Mouse (Mus musculus) neural tube, embryonic 14.5 days (tissue): ENCODE data around the gene Ralb. TPM values are rescaled to one million over a fixed set of nuclear protein-coding genes. Genes with fewer than 3 reads are reported as not detected.
A peak's percentile ranks its signal among the peaks of the same experiment; 100 is the strongest.

Experiments
- ATAC-seq: fragments of 200-750 bp; cut with Nextera tagmentation; 2 replicates; pipeline ENCODE4 v1.8.0; 2017; ENCODE audit warnings: low read depth, mild to moderate bottlenecking, moderate TSS enrichment, moderate library complexity
- H3K27ac ChIP-seq: fragments of 300-500 bp; sonication (generic); 2 replicates; pipeline ENCODE4 v1.5.1; 2014; ENCODE audit warnings: low read depth, mild to moderate bottlenecking, control low read depth, low read length, moderate library complexity, mixed read lengths
- H3K27me3 ChIP-seq: fragments of 300-500 bp; sonication (generic); 2 replicates; pipeline ENCODE4 v1.6.1; 2014; ENCODE audit warnings: low read length; ENCODE audit not compliant: control insufficient read depth, insufficient read depth
- H3K36me3 ChIP-seq: fragments of 300-500 bp; sonication (generic); 2 replicates; pipeline ENCODE4 v1.6.1; 2014; ENCODE audit warnings: low read length, mixed read lengths; ENCODE audit not compliant: control insufficient read depth, insufficient read depth
- H3K4me1 ChIP-seq: fragments of 300-500 bp; sonication (generic); 2 replicates; pipeline ENCODE4 v1.6.1; 2014; ENCODE audit warnings: low read length; ENCODE audit not compliant: control insufficient read depth, insufficient read depth
- H3K4me2 ChIP-seq: fragments of 300-500 bp; sonication (generic); 2 replicates; pipeline ENCODE4 v1.6.1; 2014; ENCODE audit warnings: mild to moderate bottlenecking, low read depth, low read length, control low read depth
- H3K4me3 ChIP-seq: fragments of 300-500 bp; sonication (generic); 2 replicates; pipeline ENCODE4 v1.5.1; 2014; ENCODE audit warnings: low read depth, low read length, control low read depth, mixed read lengths
- H3K9ac ChIP-seq: fragments of 300-500 bp; sonication (generic); replicated peaks from 2 replicates; pipeline ENCODE4 v1.6.1; 2014; ENCODE audit warnings: low read depth, mild to moderate bottlenecking, control low read depth, low read length, mixed read lengths
- H3K9me3 ChIP-seq: fragments of 300-500 bp; sonication (generic); 2 replicates; pipeline ENCODE4 v1.6.1; 2016; ENCODE audit warnings: low read length; ENCODE audit not compliant: control insufficient read depth
- WGBS: fragments of 180-500 bp; shearing (Covaris S2); extraction: QIAGEN DNeasy Blood & Tissue Kit; methylation state at CpG from one replicate; pipeline ENCODE4 v1.1.7; 2014; 5-methylcytosine and 5-hydroxymethylcytosine counted together
- polyA plus RNA-seq: library from polyadenylated mRNA; unstranded; fragments of >200 nt; fragmentation: Nextera tagmentation; extraction: Ambion mirVana; gene quantifications from 2 replicates; pipeline ENCODE4 v1.2.1, GENCODE M21; 2014

Gene Ralb
- polyA plus RNA-seq, 1 experiment from 2014 or later, result 35.8 TPM

DNA sequence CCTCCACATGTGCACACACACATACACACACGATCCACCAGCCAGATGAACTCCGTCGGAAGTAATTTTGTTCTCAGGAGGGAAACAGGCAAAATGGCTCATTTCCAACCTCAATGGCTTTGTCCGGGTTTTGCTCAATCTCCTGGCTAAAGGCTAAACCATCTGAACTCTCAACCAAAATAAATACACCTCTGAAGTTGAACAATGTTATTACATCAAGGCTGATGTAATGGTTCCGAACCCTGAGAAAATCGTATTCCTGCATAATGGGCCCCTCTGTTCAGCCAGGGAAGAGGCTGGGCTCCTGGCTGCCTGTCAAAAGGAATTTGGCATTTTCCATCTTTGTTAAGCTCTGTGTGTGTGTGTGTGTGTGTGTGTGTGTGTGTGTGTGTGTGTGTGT, 67.2 kb downstream of the Ralb start:
- 72% methylated on average over 6 of the region's 6 CpGs for WGBS
- Histone ChIP-seq H3K27ac (no peak overlapping the region), H3K4me2 (no peak overlapping the region), H3K9ac (no peak overlapping the region), H3K4me1 (no peaks in the 10 kb centered on the region), H3K27me3 (no peaks in the 10 kb centered on the region), H3K9me3 (no peaks in the 10 kb centered on the region), H3K36me3 (no peaks in the 10 kb centered on the region), H3K4me3 (no peak overlapping the region)
- no peak for ATAC-seq

DNA sequence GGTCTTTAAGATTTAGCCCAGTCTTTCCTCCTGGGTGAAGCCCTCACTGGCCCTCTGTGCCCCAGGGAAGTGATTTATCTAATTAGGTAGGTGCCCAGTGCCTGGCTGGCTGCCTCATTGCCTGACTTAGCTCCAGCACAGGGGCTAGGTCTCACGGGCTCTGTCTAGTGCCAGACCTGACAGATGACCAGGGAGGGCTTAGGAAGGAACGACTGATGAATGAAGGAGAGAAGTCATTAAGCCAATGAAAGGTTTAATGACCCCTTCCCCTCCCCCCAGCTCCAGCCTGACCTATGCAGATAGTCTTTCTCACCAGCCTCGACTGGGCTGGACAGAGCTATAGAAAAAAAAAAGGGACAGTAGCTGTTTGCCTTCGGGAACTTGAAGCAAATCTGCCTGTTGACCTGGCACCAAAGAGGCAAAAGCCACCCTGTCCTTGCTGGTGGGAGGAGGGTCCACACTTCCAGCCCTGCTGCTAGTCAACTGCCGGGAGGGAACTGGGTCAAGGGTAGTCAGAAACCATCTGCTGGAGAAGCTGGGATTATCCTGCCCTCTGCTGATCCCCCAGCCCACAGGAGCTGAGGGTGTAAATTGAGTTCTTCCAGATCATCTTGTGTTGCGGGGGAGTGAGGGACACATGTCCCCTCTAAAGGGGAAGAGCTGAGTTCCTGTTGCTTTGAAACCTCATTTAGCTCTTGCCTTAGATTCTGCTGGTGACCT, 80.3 kb downstream of the Ralb start:
- H3K4me3 ChIP-seq, result no peak overlapping the region
- no peak for ATAC-seq
- H3K9ac ChIP-seq, result no peak overlapping the region
- no peaks in the 10 kb centered on the region for H3K9me3 ChIP-seq
- H3K4me1 ChIP-seq, result peaks cover 17% of the 10 kb centered on the region
- no peak overlapping the region for H3K4me2 ChIP-seq
- peaks cover 26% of the 10 kb centered on the region for H3K27me3 ChIP-seq
- no peaks in the 10 kb centered on the region for H3K36me3 ChIP-seq
- 18% methylated on average over 6 of the region's 6 CpGs for WGBS
- H3K27ac ChIP-seq, result no peak overlapping the region

DNA sequence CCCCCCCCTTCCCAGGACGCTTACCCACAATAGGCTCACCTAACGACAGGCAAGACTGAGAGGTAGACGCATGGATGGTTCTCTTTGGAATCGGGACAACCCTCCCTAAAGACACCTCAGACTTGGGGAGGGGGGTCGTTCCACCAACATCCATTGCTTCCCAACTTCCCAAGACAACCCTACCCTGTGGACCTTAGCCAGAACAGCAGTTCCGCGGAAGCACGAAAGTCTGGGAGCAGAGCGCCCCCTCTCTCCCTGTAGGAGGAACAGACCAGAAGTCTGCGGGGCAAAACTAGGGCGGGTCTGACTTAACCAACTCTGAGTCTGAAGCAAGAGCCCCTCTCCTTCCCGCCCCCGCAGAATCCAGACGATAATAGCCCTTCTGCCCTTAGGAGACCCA, 81.1 kb downstream of the Ralb start:
- H3K9me3 ChIP-seq, result no peaks in the 10 kb centered on the region
- no peak for ATAC-seq
- H3K4me2 ChIP-seq, result no peak overlapping the region
- H3K36me3 ChIP-seq, result no peaks in the 10 kb centered on the region
- peaks cover 17% of the 10 kb centered on the region for H3K4me1 ChIP-seq
- no peak overlapping the region for H3K27ac ChIP-seq
- peaks cover 30% of the 10 kb centered on the region for H3K27me3 ChIP-seq
- H3K9ac ChIP-seq, result no peak overlapping the region
- 5% methylated on average over 14 of the region's 14 CpGs for WGBS
- H3K4me3 ChIP-seq, result no peak overlapping the region

DNA sequence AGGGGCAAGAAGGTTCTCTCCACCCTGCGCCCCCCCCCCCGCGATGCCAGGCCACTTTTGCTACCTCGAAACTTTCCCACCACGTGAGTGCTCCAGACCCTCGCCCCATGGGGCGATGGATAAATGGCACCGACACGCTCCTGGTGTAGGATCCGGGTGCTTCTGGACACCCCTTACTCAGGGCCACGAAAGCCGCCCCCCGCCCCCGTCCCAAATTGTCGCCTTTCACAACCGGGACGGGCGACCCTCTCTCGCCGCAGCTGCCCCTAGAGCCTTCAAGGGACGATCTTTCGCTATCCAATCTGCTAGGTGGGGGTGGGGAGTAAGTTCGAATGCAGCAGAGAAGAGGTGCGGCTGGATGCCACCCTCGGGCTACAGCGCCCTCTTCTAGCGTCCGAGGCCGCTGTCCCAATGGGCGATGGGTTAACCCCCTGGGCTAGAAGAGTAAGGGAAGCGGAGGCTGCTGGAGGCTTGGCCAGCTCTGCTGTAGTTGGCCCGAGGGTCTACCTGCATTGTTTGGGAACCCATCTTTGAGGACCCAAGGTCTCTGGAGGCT, 82.1 kb downstream of the Ralb start:
- no peaks in the 10 kb centered on the region for H3K9me3 ChIP-seq
- peak overlapping the region; percentile 59 for H3K4me3 ChIP-seq
- H3K4me2 ChIP-seq, result peak overlapping the region; percentile 99
- peaks cover 17% of the 10 kb centered on the region for H3K4me1 ChIP-seq
- ATAC-seq, result peak; percentile 7; the same call in 1 of the 2 replicates
- WGBS, result 1% methylated on average over 30 of the region's 32 CpGs
- peak overlapping the region; percentile 74; the same call in 1 of the 2 replicates for H3K9ac ChIP-seq
- H3K27ac ChIP-seq, result no peak overlapping the region; the same call in 1 of the 2 replicates
- no peaks in the 10 kb centered on the region for H3K36me3 ChIP-seq
- peaks cover 33% of the 10 kb centered on the region for H3K27me3 ChIP-seq

GRCm38 (mm10) chr1:119421576-119422421, 82.8 kb downstream of the Ralb start, which contains the start of gene Inhbb:
Gene Inhbb, minus strand, starts transcription at chr1:119422248.
- Histone ChIP-seq H3K27me3 (peaks cover 36% of the 10 kb centered on the region), H3K9ac (peak within 1 kb of the TSS; percentile 74), H3K36me3 (no peaks in the 10 kb centered on the region), H3K9me3 (no peaks in the 10 kb centered on the region), H3K4me1 (peaks cover 17% of the 10 kb centered on the region), H3K4me3 (peak within 1 kb of the TSS; percentile 59), H3K27ac (peak within 1 kb of the TSS; percentile 60), H3K4me2 (peak within 1 kb of the TSS; percentile 99)
- under 1% methylated on average over 77 of the region's 92 CpGs for WGBS
- peak; percentile 32 for ATAC-seq

DNA sequence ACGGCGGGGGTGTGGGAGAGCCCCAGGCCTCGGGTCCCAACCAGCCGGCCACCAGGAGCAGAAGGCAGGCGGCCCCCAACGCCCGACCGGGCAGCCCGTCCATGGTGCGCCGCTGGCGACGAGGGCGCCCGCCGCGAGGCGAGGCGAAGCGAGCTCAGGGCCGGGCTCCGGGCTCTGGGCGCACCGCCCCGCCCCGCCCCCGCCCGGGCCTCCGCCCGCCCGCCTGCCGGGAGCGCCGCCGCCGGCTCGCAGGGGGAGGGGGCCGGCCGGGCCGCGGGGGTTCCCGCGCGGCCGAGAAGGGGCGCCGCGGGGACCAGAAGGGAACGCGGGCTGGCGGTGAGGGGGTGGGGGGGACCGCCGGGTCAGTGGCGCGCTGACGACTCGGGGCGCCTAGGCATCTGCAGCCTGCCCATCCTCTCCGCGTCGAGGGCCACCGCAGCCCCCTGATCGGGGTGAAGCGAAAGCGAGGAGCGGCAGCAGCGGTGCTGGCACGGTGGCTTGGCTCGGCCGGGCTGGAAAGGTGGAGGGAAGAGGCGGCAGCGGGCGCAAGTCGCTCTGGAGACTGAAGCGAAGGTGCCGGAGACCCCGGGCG, 83.5 kb downstream of the Ralb start:
- peaks cover 17% of the 10 kb centered on the region for H3K4me1 ChIP-seq
- H3K27ac ChIP-seq, result peak overlapping the region; percentile 64
- no peaks in the 10 kb centered on the region for H3K36me3 ChIP-seq
- peak overlapping the region; percentile 59 for H3K4me3 ChIP-seq
- peak overlapping the region; percentile 99 for H3K4me2 ChIP-seq
- H3K9me3 ChIP-seq, result no peaks in the 10 kb centered on the region
- ATAC-seq, result peak; percentile 45
- peaks cover 36% of the 10 kb centered on the region for H3K27me3 ChIP-seq
- H3K9ac ChIP-seq, result peak overlapping the region; percentile 74
- whole genome bisulfite sequencing, result 1% methylated on average over 32 of the region's 78 CpGs

Other genes with a start within 250 kb of the Ralb start
- 2.4 and 2.7 TPM in 2 replicates for gene Inhbb, start 82.5 kb downstream of the Ralb start, polyA plus RNA-seq
- gene Tmem185b, start 21.4 kb upstream of the Ralb start, polyA plus RNA-seq, result 15.2 and 20.7 TPM in 2 replicates
- 20.6 and 22.9 TPM in 2 replicates for gene Epb41l5, start 144.2 kb upstream of the Ralb start, polyA plus RNA-seq